Mouse (Mus musculus) thymus, adult 2 months (tissue): Measurements from ENCODE around the gene Vps33a. TPM values are rescaled to one million over a fixed set of nuclear protein-coding genes. Genes with fewer than 3 reads are reported as not detected.

Experiments
- DNase-seq: peaks from one replicate; pipeline ENCODE4 v3.0.0; 2021
- H3K27ac ChIP-seq: fragments of 200-500 bp; 2 replicates; pipeline ENCODE4 v1.5.1; 2012; ENCODE audit warnings: low read length, control low read depth; ENCODE audit not compliant: control insufficient read depth, insufficient read depth
- H3K27me3 ChIP-seq: fragments of 200-500 bp; 2 replicates; pipeline ENCODE4 v1.6.1; 2012; ENCODE audit warnings: mild to moderate bottlenecking, low read length, moderate library complexity, mixed read lengths; ENCODE audit not compliant: control insufficient read depth, insufficient read depth
- H3K36me3 ChIP-seq: fragments of 200-500 bp; 2 replicates; pipeline ENCODE4 v1.6.1; 2012; ENCODE audit warnings: mild to moderate bottlenecking, low read length, moderate library complexity; ENCODE audit not compliant: control insufficient read depth, insufficient read depth
- H3K4me1 ChIP-seq: fragments of 200-500 bp; replicated peaks from 2 replicates; pipeline ENCODE4 v1.6.1; 2012; ENCODE audit warnings: low read length; ENCODE audit not compliant: control insufficient read depth, insufficient read depth
- H3K4me3 ChIP-seq: fragments of 200-500 bp; 2 replicates; pipeline ENCODE4 v1.5.1; 2012; ENCODE audit warnings: mild to moderate bottlenecking, low read length, control low read depth, moderate library complexity; ENCODE audit not compliant: control insufficient read depth, insufficient read depth
- CTCF ChIP-seq: fragments of 200-500 bp; IDR thresholded peaks from 2 replicates; pipeline ENCODE4 v1.5.1; 2012; ENCODE audit warnings: mild to moderate bottlenecking, control low read depth, low read length, moderate library complexity, borderline replicate concordance; ENCODE audit not compliant: control insufficient read depth, poor library complexity, insufficient read depth; ENCODE audit errors: extremely low read depth
- POLR2A ChIP-seq: fragments of 200-500 bp; IDR thresholded peaks from 2 replicates; pipeline ENCODE4 v1.6.1; 2012; ENCODE audit warnings: mild to moderate bottlenecking, low read length, control low read depth, moderate library complexity; ENCODE audit not compliant: control insufficient read depth, poor library complexity, insufficient read depth; ENCODE audit errors: extremely low read depth
- WGBS: fragments of 180-500 bp; shearing (Covaris S2); methylation state at CpG from one replicate; pipeline ENCODE4 v1.1.7; 2018; 5-methylcytosine and 5-hydroxymethylcytosine counted together
- polyA plus RNA-seq: library from polyadenylated mRNA; depleted of rRNA; stranded (reverse); fragments of >200 nt; gene quantifications from 2 replicates; pipeline ENCODE4 v1.2.3, GENCODE M21; 2012

Gene Vps33a
- polyA plus RNA-seq, 1 experiment = 26.3 TPM

DNA sequence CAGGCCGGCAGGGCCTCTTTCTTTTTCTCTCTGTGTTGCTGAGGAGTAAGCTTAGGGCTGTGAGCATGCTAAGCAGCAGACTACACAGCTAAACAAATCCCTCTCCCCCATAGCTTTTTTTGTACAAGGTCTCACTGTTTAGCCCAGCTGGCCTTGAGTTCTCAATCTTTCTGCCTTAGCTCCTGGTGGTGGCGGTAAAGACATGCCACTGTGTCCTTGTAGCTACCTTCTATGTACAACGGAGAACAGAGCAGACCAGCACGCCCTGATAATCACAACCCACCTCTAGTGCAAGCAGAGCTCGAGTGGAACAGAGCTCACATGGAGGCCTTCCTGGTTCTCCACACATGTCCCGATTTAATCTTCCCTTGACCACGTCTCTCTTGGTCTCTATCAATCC, 44.2 kb downstream of the Vps33a start:
- H3K27me3 ChIP-seq = no peaks in the 10 kb centered on the region
- TF ChIP-seq POLR2A = no peak
- no peak for TF ChIP-seq CTCF
- DNase-seq = no peak
- H3K4me3 ChIP-seq = no peak overlapping the region
- no peak overlapping the region for H3K27ac ChIP-seq
- WGBS = 91% methylated on average over 7 of the region's 7 CpGs
- peaks cover 5% of the 10 kb centered on the region for H3K4me1 ChIP-seq
- peaks cover 35% of the 10 kb centered on the region for H3K36me3 ChIP-seq

GRCm38 (mm10) chr5:123525916-123526495, 46.8 kb downstream of the Vps33a start:
- no peak overlapping the region for H3K27ac ChIP-seq
- no peaks in the 10 kb centered on the region for H3K27me3 ChIP-seq
- H3K4me3 ChIP-seq = no peak overlapping the region
- DNase-seq = no peak
- H3K36me3 ChIP-seq = peaks cover 12% of the 10 kb centered on the region
- no peak for TF ChIP-seq CTCF
- no peak for TF ChIP-seq POLR2A
- peaks cover 13% of the 10 kb centered on the region for H3K4me1 ChIP-seq
- WGBS = 97% methylated on average over 9 of the region's 9 CpGs

GRCm38 (mm10) chr5:123525281-123525680, 47.6 kb downstream of the Vps33a start, which contains the start of gene Gm49027:
TSS of gene Gm49027 (minus strand) at chr5:123525488.
- peaks cover 13% of the 10 kb centered on the region for H3K4me1 ChIP-seq
- no peaks in the 10 kb centered on the region for H3K27me3 ChIP-seq
- H3K4me3 ChIP-seq = peak within 1 kb of the TSS; percentile 67
- H3K27ac ChIP-seq = no peak within 1 kb of the TSS
- H3K36me3 ChIP-seq = peaks cover 5% of the 10 kb centered on the region
- WGBS = 96% methylated on average over 7 of the region's 7 CpGs
- no peak for TF ChIP-seq CTCF
- no peak for TF ChIP-seq POLR2A
- no peak for DNase-seq

- under 1% methylated on average over 27 of the region's 27 CpGs for WGBS
- Histone ChIP-seq H3K27ac (no peak overlapping the region), H3K4me3 (peak overlapping the region; percentile 67), H3K27me3 (no peaks in the 10 kb centered on the region), H3K36me3 (no peaks in the 10 kb centered on the region; the same call in 1 of the 2 replicates), H3K4me1 (peaks cover 13% of the 10 kb centered on the region)
- TF ChIP-seq CTCF (no peak), POLR2A (no peak)
- no peak for DNase-seq
Measured at GRCm38 (mm10) chr5:123524393-123524750, 48.5 kb downstream of the Vps33a start.

DNA sequence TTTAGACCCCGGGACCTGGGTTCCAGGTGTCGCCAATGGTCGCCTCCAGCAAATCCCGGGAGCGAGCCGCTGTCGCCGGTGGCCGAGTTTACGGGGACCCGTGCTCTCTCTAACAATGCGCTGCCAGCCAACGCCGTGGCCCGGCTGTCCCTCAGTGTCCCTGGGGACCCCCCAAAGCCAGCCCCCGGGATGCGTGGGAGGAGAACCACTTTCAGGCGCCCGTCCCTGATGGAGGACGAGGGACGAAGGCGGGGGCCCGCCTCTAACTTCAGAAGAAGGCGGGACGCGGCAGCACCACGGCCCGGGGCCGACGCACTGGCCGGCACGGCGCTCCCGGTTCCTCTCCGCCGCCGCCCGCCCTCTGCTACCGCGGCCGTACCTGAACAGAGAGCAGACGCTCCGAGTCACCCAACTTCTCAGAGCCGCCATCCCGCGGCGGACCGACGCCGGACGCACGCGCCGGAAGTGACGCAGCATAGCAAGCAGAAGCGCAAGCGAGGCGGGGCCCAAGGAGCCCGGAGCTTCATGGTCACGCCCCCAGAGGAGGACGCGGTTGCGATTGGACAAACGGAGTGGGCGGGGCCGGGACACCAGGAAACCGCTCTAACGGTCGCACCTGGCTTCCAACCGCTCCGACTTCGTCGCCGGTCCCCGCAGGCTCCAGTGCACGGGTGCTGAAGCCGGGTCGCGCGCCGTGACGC, 49.0 kb downstream of the Vps33a start, which contains the start of gene Diablo:
Gene Diablo (minus strand): TSS at position 485 of the 701 bp plus-strand sequence.
- under 1% methylated on average over 82 of the region's 82 CpGs for WGBS
- DNase-seq = peak; percentile 99
- no peaks in the 10 kb centered on the region for H3K27me3 ChIP-seq
- no peaks in the 10 kb centered on the region; the same call in 1 of the 2 replicates for H3K36me3 ChIP-seq
- TF ChIP-seq POLR2A (peak; percentile 95), CTCF (0 out of 2 replicates have a peak, but pooled peaks have one; percentile 32)
- H3K4me3 ChIP-seq = peak within 1 kb of the TSS; percentile 74
- peaks cover 13% of the 10 kb centered on the region for H3K4me1 ChIP-seq
- H3K27ac ChIP-seq = no peak within 1 kb of the TSS

GRCm38 (mm10) chr5:123522166-123522565, 50.7 kb downstream of the Vps33a start:
- TF ChIP-seq POLR2A (no peak), CTCF (no peak)
- no peak overlapping the region for H3K27ac ChIP-seq
- H3K4me3 ChIP-seq = no peak overlapping the region
- 87% methylated on average over 1 of the region's 1 CpGs for WGBS
- H3K27me3 ChIP-seq = no peaks in the 10 kb centered on the region
- H3K36me3 ChIP-seq = peaks cover 13% of the 10 kb centered on the region
- peaks cover 13% of the 10 kb centered on the region for H3K4me1 ChIP-seq
- DNase-seq = no peak

DNA sequence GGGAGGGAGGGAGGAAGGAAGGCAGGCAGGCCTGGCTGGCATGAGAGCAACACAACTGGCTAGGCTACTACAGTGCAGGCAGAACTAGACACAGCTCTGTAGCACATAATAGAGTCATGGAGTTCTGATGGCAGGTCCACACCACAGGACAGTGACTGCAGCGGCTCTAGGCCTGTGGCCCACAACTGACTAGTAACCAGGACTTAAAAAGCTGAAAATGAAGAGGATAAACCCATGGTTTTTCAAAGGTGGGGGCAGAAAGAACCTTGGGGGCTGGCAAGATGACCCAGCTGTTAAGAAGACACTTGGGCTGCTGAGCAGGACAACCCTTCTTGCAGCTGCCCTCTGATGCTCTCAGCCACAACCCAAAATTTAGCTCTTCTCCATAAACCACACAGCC, 51.2 kb downstream of the Vps33a start:
- TF ChIP-seq CTCF (no peak), POLR2A (no peak)
- WGBS = 100% methylated on average over 1 of the region's 1 CpGs
- Histone ChIP-seq H3K36me3 (peaks cover 19% of the 10 kb centered on the region), H3K27me3 (no peaks in the 10 kb centered on the region), H3K4me3 (no peak overlapping the region), H3K4me1 (peaks cover 13% of the 10 kb centered on the region), H3K27ac (no peak overlapping the region)
- DNase-seq = no peak
